ENCODE assay signal across 13 mouse cellular contexts in genomic region chr3:152569242-152569605, GRCm38 (mm10).
DNase-seq lines count a peak whose midpoint lies in the region; ATAC-seq and TF ChIP-seq lines count a peak whose summit lies in the region.
"Had no signal": no experiment of that assay in that cellular context is flagged by ENCODE, and none has a peak within 500 bp of the region (broad histone marks: within the 10 kb centered on the region; RNA-seq: fewer than 3 reads in every experiment).

No protein-coding gene starts in this region.

- peak overlapping the region; percentile 17; the same call in 1 of the 2 replicates for H3K27ac ChIP-seq in limb, embryonic 12.5 days
- no peak overlapping the region for H3K27ac ChIP-seq in limb, embryonic 10.5 days
- H3K27ac ChIP-seq in embryonic fibroblast, embryonic 13.5 days (ENCODE audit: insufficient read depth, low read length): peak overlapping the region; percentile 93
- H3K27ac ChIP-seq: hindbrain, postnatal 0 days had no signal

- H3K36me3 ChIP-seq in limb, embryonic 12.5 days: no peaks in the 10 kb centered on the region
- no peaks in the 10 kb centered on the region for H3K36me3 ChIP-seq in limb, embryonic 10.5 days

- DNase-seq in limb, embryonic 10.5 days (ENCODE audit: low spot score): no peak
- peak; percentile 58 for DNase-seq in kidney, postnatal 14 days
- peak; percentile 54 for DNase-seq in thymus, postnatal 14 days
- DNase-seq in B cell, adult 2 months: no peak
- no peak for DNase-seq in right cerebral cortex, postnatal 14 days
- no peak for DNase-seq in frontal cortex, postnatal 36 days (ENCODE audit: low spot score in 2 of 2)
- DNase-seq: cerebellum, adult 11-12 months; gastrocnemius, postnatal 36 days had no signal

- WGBS in limb, embryonic 12.5 days: 72% methylated on average over 6 of the region's 6 CpGs
- 71% methylated on average over 6 of the region's 6 CpGs for WGBS in limb, embryonic 10.5 days

- H3K4me1 ChIP-seq in limb, embryonic 12.5 days (replicated peaks): no peaks in the 10 kb centered on the region; the same call in 1 of the 2 replicates
- H3K4me1 ChIP-seq in limb, embryonic 10.5 days: peaks cover 23% of the 10 kb centered on the region
- peaks cover 9% of the 10 kb centered on the region; the same call in 1 of the 2 replicates for H3K4me1 ChIP-seq in embryonic fibroblast, embryonic 13.5 days (ENCODE audit: control insufficient read depth, insufficient read depth, low read length)

- H3K9me3 ChIP-seq in limb, embryonic 12.5 days: no peaks in the 10 kb centered on the region
- no peaks in the 10 kb centered on the region for H3K9me3 ChIP-seq in limb, embryonic 10.5 days (replicated peaks)

- ATAC-seq in limb, embryonic 12.5 days (ENCODE audit: insufficient number of reproducible peaks, insufficient read depth, low FRiP score, low TSS enrichment, low read depth): no peak
- ATAC-seq: hindbrain, postnatal 0 days; lung, postnatal 0 days had no signal

- no peak overlapping the region for H3K9ac ChIP-seq in limb, embryonic 12.5 days (replicated peaks)

- no peak for TF ChIP-seq POLR2A in embryonic fibroblast, embryonic 13.5 days (IDR thresholded peaks at IDR 0.05; ENCODE audit: low read depth, low read length)

- no peak for TF ChIP-seq CTCF in embryonic fibroblast, embryonic 13.5 days (IDR thresholded peaks at IDR 0.05; ENCODE audit: borderline replicate concordance, insufficient read depth, low read length)

- H3K4me3 ChIP-seq in limb, embryonic 12.5 days (replicated peaks): no peak overlapping the region
- no peak overlapping the region for H3K4me3 ChIP-seq in limb, embryonic 10.5 days
- H3K4me3 ChIP-seq in embryonic fibroblast, embryonic 13.5 days (ENCODE audit: insufficient read depth, low read length): no peak overlapping the region

- no peak overlapping the region for H3K4me2 ChIP-seq in limb, embryonic 12.5 days

- no peaks in the 10 kb centered on the region for H3K27me3 ChIP-seq in limb, embryonic 12.5 days
- no peaks in the 10 kb centered on the region for H3K27me3 ChIP-seq in limb, embryonic 10.5 days (ENCODE audit: low read depth, poor library complexity, severe bottlenecking)
- H3K27me3 ChIP-seq: CH12.LX had no signal

Comparison
In these comparisons a context has a peak if more than half of its experiments do, and no peak if none do; other contexts are left out.
1. DNase-seq: peak in kidney, postnatal 14 days (single experiment) and thymus, postnatal 14 days (single experiment); none in limb, embryonic 10.5 days (single experiment), B cell, adult 2 months (0 of 2), right cerebral cortex, postnatal 14 days (single experiment) and frontal cortex, postnatal 36 days (0 of 2).